Mouse (Mus musculus): ENCODE data around the gene Notch3. TPM values are rescaled to one million over a fixed set of nuclear protein-coding genes. Genes with fewer than 3 reads are reported as not detected.

The Notch3 gene
- total and polyA plus RNA-seq, 3 experiments = 0.08 to 0.50 TPM; not detected in 1

- TF ChIP-seq MXI1 (IDR thresholded peaks at IDR 0.05; ENCODE audit: low read depth, low read length) = no peak
- TF ChIP-seq ZKSCAN1 (IDR thresholded peaks at IDR 0.05; ENCODE audit: low read depth, low read length) = no peak
- TF ChIP-seq UBTF (IDR thresholded peaks at IDR 0.05; ENCODE audit: borderline replicate concordance, insufficient read depth, low read depth, low read length) = no peak
- TF ChIP-seq SIN3A (IDR thresholded peaks at IDR 0.05; ENCODE audit: low read length) = no peak
- no peak for TF ChIP-seq GABPA (IDR thresholded peaks at IDR 0.05; ENCODE audit: low read depth, low read length)
- no peak for TF ChIP-seq MAFK (IDR thresholded peaks at IDR 0.05; ENCODE audit: borderline replicate concordance, low read depth, low read length)
- TF ChIP-seq POLR2AphosphoS5 (IDR thresholded peaks at IDR 0.05; ENCODE audit: borderline replicate concordance, low read depth, low read length) = no peak
- TF ChIP-seq CHD2 (IDR thresholded peaks at IDR 0.05; ENCODE audit: low read length) = no peak
- no peak for TF ChIP-seq EP300 (IDR thresholded peaks at IDR 0.05; ENCODE audit: low read depth in 1 of 2, low read length in 2 of 2)
- TF ChIP-seq RAD21 (IDR thresholded peaks at IDR 0.05; ENCODE audit: low read depth, low read length) = no peak
- no peak for TF ChIP-seq MYB (IDR thresholded peaks at IDR 0.05; ENCODE audit: low read depth, low read length)
- no peak for TF ChIP-seq ZMIZ1 (IDR thresholded peaks at IDR 0.05; ENCODE audit: low read depth, low read length)
- TF ChIP-seq ZNF384 (IDR thresholded peaks at IDR 0.05; ENCODE audit: low read depth, low read length) = no peak
- TF ChIP-seq POLR2AphosphoS2 (IDR thresholded peaks at IDR 0.05; ENCODE audit: low read length) = no peak
- TF ChIP-seq SMC3 (IDR thresholded peaks at IDR 0.05; ENCODE audit: low read depth, low read length) = no peak
- no peak for TF ChIP-seq ELF1 (IDR thresholded peaks at IDR 0.05; ENCODE audit: low read depth, low read length)
- no peak for TF ChIP-seq CTCF (IDR thresholded peaks at IDR 0.05 in 2 of 3, conservative IDR thresholded peaks at IDR 0.05 in 1 of 3; ENCODE audit: control insufficient read depth in 1 of 3, insufficient read depth in 1 of 3, low read depth in 2 of 3, low read length in 3 of 3, poor library complexity in 1 of 3, severe bottlenecking in 1 of 3)
- TF ChIP-seq TCF12 (IDR thresholded peaks at IDR 0.05; ENCODE audit: low read depth, low read length) = no peak
- no peak for TF ChIP-seq GATA1 (IDR thresholded peaks at IDR 0.05; ENCODE audit: low read depth, low read length)
- TF ChIP-seq JUND (IDR thresholded peaks at IDR 0.05; ENCODE audit: low read depth, low read length) = no peak
- Histone ChIP-seq H3K4me3 (ENCODE audit: control insufficient read depth in 1 of 2, insufficient read depth in 1 of 2, low read depth in 2 of 2, low read length in 2 of 2) (no peak overlapping the region), H3K9me3 (replicated peaks; ENCODE audit: insufficient read depth, low read length) (no peaks in the 10 kb centered on the region), H3K79me2 (ENCODE audit: control insufficient read depth, insufficient read depth, low read length, poor library complexity) (no peaks in the 10 kb centered on the region), H3K9ac (ENCODE audit: control insufficient read depth, low read depth, low read length, poor library complexity, severe bottlenecking) (no peak overlapping the region), H3K4me1 (ENCODE audit: control insufficient read depth in 1 of 2, insufficient read depth in 2 of 2, low read length in 2 of 2) (no peaks in the 10 kb centered on the region), H3K27ac (ENCODE audit: control insufficient read depth, low read depth, low read length) (no peak overlapping the region), H3K36me3 (ENCODE audit: control insufficient read depth in 1 of 2, insufficient read depth in 2 of 2, low read length in 2 of 2) (no peaks in the 10 kb centered on the region), H3K27me3 (ENCODE audit: control insufficient read depth in 1 of 2, insufficient read depth in 2 of 2, low read length in 2 of 2) (no peaks in the 10 kb centered on the region)
- DNase-seq (ENCODE audit: low read depth, low spot score) = no peak
Measured at GRCm38 (mm10) chr17:32097676-32098075, 69.0 kb downstream of the Notch3 start.

GRCm38 (mm10) chr17:32092895-32093294 lies 73.8 kb downstream of the Notch3 start:
- H3K4me1 ChIP-seq (ENCODE audit: control insufficient read depth in 1 of 2, insufficient read depth in 2 of 2, low read length in 2 of 2) = peaks cover 1 to 10% of the 10 kb centered on the region in 2 experiments

More at GRCm38 (mm10) chr17:32092895-32093294, 73.8 kb downstream of the Notch3 start:
- TF ChIP-seq USF2 (IDR thresholded peaks at IDR 0.05; ENCODE audit: borderline replicate concordance in 1 of 2, insufficient read depth in 1 of 2, low read depth in 1 of 2, low read length in 2 of 2) (no peak), MAZ (IDR thresholded peaks at IDR 0.05; ENCODE audit: low read depth, low read length) (no peak), CTCF (IDR thresholded peaks at IDR 0.05 in 2 of 3, conservative IDR thresholded peaks at IDR 0.05 in 1 of 3; ENCODE audit: control insufficient read depth in 1 of 3, insufficient read depth in 1 of 3, low read depth in 2 of 3, low read length in 3 of 3, poor library complexity in 1 of 3, severe bottlenecking in 1 of 3) (peak; percentile 38 to 65 (median 44)), SIN3A (IDR thresholded peaks at IDR 0.05; ENCODE audit: low read length) (no peak), MYC (IDR thresholded peaks at IDR 0.05; ENCODE audit: low read depth, low read length) (no peak), SMC3 (IDR thresholded peaks at IDR 0.05; ENCODE audit: low read depth, low read length) (0 out of 2 replicates have a peak, but pooled peaks have one; percentile 17), USF1 (IDR thresholded peaks at IDR 0.05; ENCODE audit: low read depth, low read length) (no peak), RAD21 (IDR thresholded peaks at IDR 0.05; ENCODE audit: low read depth, low read length) (peak; percentile 24; the same call in 1 of the 2 replicates), ZKSCAN1 (IDR thresholded peaks at IDR 0.05; ENCODE audit: low read depth, low read length) (no peak), MXI1 (IDR thresholded peaks at IDR 0.05; ENCODE audit: low read depth, low read length) (no peak), POLR2A (IDR thresholded peaks at IDR 0.05; ENCODE audit: control insufficient read depth in 1 of 2, insufficient read depth in 1 of 2, low read depth in 1 of 2, low read length in 2 of 2, poor library complexity in 1 of 2) (no peak), ZMIZ1 (IDR thresholded peaks at IDR 0.05; ENCODE audit: low read depth, low read length) (no peak), TCF12 (IDR thresholded peaks at IDR 0.05; ENCODE audit: low read depth, low read length) (no peak), EP300 (IDR thresholded peaks at IDR 0.05; ENCODE audit: low read depth in 1 of 2, low read length in 2 of 2) (no peak)
- H3K27me3 ChIP-seq (ENCODE audit: control insufficient read depth in 1 of 2, insufficient read depth in 2 of 2, low read length in 2 of 2) = no peaks in the 10 kb centered on the region
- peak; percentile 52 for DNase-seq (ENCODE audit: low read depth, low spot score)
- H3K9ac ChIP-seq (ENCODE audit: control insufficient read depth, low read depth, low read length, poor library complexity, severe bottlenecking) = no peak overlapping the region
- H3K27ac ChIP-seq (ENCODE audit: control insufficient read depth, low read depth, low read length) = no peak overlapping the region
- peaks cover 0 to 9% of the 10 kb centered on the region in 2 experiments; a peak in 1 of 4 replicates for H3K36me3 ChIP-seq (ENCODE audit: control insufficient read depth in 1 of 2, insufficient read depth in 2 of 2, low read length in 2 of 2)
- H3K79me2 ChIP-seq (ENCODE audit: control insufficient read depth, insufficient read depth, low read length, poor library complexity) = no peaks in the 10 kb centered on the region
- no peaks in the 10 kb centered on the region for H3K9me3 ChIP-seq (replicated peaks; ENCODE audit: insufficient read depth, low read length)
- no peak overlapping the region for H3K4me3 ChIP-seq (ENCODE audit: control insufficient read depth in 1 of 2, insufficient read depth in 1 of 2, low read depth in 2 of 2, low read length in 2 of 2)

Measured in MEL (cell line).